Mouse (Mus musculus) heart, postnatal 0 days (tissue): ENCODE results near the gene Slc22a6. TPM values are rescaled to one million over a fixed set of nuclear protein-coding genes. Genes with fewer than 3 reads are reported as not detected.

ENCODE experiments used
- ATAC-seq: fragments of 200-750 bp; cut with Nextera tagmentation; 2 replicates; pipeline ENCODE4 v1.8.0; 2017; ENCODE audit warnings: low read depth, moderate number of reproducible peaks, moderate library complexity; ENCODE audit not compliant: insufficient read depth
- DNase-seq: peaks from one replicate; pipeline ENCODE4 v3.0.0-alpha.2; 2016; ENCODE audit warnings: low spot score
- H3K27ac ChIP-seq: fragments of 300-500 bp; sonication (generic); 2 replicates; pipeline ENCODE4 v1.5.1; 2014; ENCODE audit warnings: low read depth, mild to moderate bottlenecking
- H3K27me3 ChIP-seq: fragments of 300-500 bp; sonication (generic); 2 replicates; pipeline ENCODE4 v1.6.1; 2014; ENCODE audit warnings: low read length, mixed read lengths; ENCODE audit not compliant: control insufficient read depth, insufficient read depth
- H3K36me3 ChIP-seq: fragments of 300-500 bp; sonication (generic); replicated peaks from 2 replicates; pipeline ENCODE4 v1.6.1; 2014; ENCODE audit warnings: low read length, mixed read lengths; ENCODE audit not compliant: control insufficient read depth, insufficient read depth
- H3K4me1 ChIP-seq: fragments of 300-500 bp; sonication (generic); 2 replicates; pipeline ENCODE4 v1.6.1; 2014; ENCODE audit warnings: antibody characterized with exemption; ENCODE audit not compliant: control insufficient read depth, insufficient read depth
- H3K4me2 ChIP-seq: fragments of 300-500 bp; sonication (generic); 2 replicates; pipeline ENCODE4 v1.6.1; 2014; ENCODE audit warnings: low read depth, mild to moderate bottlenecking, low read length, moderate library complexity
- H3K4me3 ChIP-seq: fragments of 300-500 bp; sonication (generic); 2 replicates; pipeline ENCODE4 v1.5.1; 2014; ENCODE audit warnings: low read depth, low read length
- H3K9ac ChIP-seq: fragments of 300-500 bp; sonication (generic); replicated peaks from 2 replicates; pipeline ENCODE4 v1.6.1; 2014; ENCODE audit warnings: low read depth, low read length, mixed read lengths
- H3K9me3 ChIP-seq: fragments of 300-500 bp; sonication (generic); replicated peaks from 2 replicates; pipeline ENCODE4 v1.6.1; 2016; ENCODE audit warnings: low read length; ENCODE audit not compliant: control insufficient read depth
- CTCF ChIP-seq: IDR thresholded peaks from 2 replicates; pipeline ENCODE4 v1.5.1; 2016; ENCODE audit warnings: antibody characterized with exemption, control low read depth, low read depth
- EP300 ChIP-seq: IDR thresholded peaks from 2 replicates; pipeline ENCODE4 v1.6.1; 2016; ENCODE audit warnings: antibody characterized with exemption, low read depth
- WGBS: fragments of 180-500 bp; shearing (Covaris S2); extraction: QIAGEN DNeasy Blood & Tissue Kit; methylation state at CpG from one replicate; pipeline ENCODE4 v1.1.7; 2014; 5-methylcytosine and 5-hydroxymethylcytosine counted together
- polyA plus RNA-seq: library from polyadenylated mRNA; unstranded; fragments of >200 nt; fragmentation: Nextera tagmentation; extraction: Ambion mirVana; gene quantifications from 2 replicates; pipeline ENCODE4 v1.2.1, GENCODE M21; 2015
- total RNA-seq: library from RNA; depleted of rRNA; stranded (reverse); fragments of >200 nt; gene quantifications from 2 replicates; pipeline ENCODE4 v1.2.3, GENCODE M21; 2014; ENCODE audit warnings: low replicate concordance; rRNA removed

Slc22a6 gene
- total and polyA plus RNA-seq, 2 experiments from 2014 or later, result not detected

DNA sequence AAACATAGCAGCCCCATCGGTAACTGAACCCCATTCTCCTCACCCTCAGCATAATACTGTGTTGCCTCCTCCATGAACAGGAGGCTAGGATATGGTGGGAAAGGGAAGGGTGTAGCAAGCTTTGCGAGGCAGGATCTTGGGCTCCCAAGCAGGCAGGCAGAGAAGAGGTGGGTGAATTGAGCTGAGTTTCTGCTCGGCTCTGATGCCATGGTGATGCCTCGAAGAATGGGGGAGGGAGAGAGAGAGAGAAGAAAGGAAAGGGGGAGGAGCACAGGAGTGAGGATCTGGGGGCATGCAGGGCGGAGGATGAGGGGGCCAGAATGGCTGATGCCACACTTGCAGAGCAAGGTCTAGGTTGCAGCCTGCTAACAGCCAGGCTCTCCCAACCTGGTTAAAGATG, 47.9 kb downstream of the Slc22a6 start:
- no peaks in the 10 kb centered on the region for H3K4me1 ChIP-seq
- peaks cover 11% of the 10 kb centered on the region; the same call in 1 of the 2 replicates for H3K27me3 ChIP-seq
- H3K9me3 ChIP-seq, result no peaks in the 10 kb centered on the region
- no peak overlapping the region for H3K4me3 ChIP-seq
- no peak for ATAC-seq
- TF ChIP-seq CTCF, result no peak
- no peak for TF ChIP-seq EP300
- no peak overlapping the region for H3K27ac ChIP-seq
- no peak overlapping the region for H3K9ac ChIP-seq
- no peak overlapping the region for H3K4me2 ChIP-seq
- H3K36me3 ChIP-seq, result no peaks in the 10 kb centered on the region
- DNase-seq, result no peak
- 62% methylated on average over 5 of the region's 5 CpGs for WGBS

DNA sequence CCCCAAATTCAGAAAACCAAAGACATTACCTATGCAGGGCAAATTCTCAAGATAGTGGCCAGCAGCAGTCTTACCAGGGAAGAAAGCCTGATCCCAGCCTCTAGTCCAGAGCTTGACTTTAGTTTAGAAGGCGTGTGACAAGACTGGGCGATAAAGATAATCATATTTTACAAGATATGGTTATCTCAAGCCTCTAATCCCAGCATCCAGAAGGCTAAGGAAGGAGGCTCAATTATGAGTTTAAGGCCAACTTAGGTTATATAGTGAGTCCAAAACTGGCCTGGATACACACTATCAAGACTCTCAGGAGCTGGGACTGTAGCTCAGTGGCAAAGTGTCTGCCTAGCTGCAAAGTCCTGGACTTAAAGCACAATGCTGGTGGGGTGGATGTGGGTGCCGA, 55.0 kb downstream of the Slc22a6 start:
- H3K9ac ChIP-seq, result no peak overlapping the region
- H3K27me3 ChIP-seq, result no peaks in the 10 kb centered on the region
- no peak overlapping the region for H3K4me2 ChIP-seq
- DNase-seq, result no peak
- WGBS, result 74% methylated on average over 3 of the region's 3 CpGs
- H3K36me3 ChIP-seq, result no peaks in the 10 kb centered on the region
- TF ChIP-seq CTCF (no peak), EP300 (no peak)
- H3K4me3 ChIP-seq, result no peak overlapping the region
- no peak overlapping the region for H3K27ac ChIP-seq
- no peaks in the 10 kb centered on the region for H3K4me1 ChIP-seq
- H3K9me3 ChIP-seq, result no peaks in the 10 kb centered on the region
- ATAC-seq, result no peak

DNA sequence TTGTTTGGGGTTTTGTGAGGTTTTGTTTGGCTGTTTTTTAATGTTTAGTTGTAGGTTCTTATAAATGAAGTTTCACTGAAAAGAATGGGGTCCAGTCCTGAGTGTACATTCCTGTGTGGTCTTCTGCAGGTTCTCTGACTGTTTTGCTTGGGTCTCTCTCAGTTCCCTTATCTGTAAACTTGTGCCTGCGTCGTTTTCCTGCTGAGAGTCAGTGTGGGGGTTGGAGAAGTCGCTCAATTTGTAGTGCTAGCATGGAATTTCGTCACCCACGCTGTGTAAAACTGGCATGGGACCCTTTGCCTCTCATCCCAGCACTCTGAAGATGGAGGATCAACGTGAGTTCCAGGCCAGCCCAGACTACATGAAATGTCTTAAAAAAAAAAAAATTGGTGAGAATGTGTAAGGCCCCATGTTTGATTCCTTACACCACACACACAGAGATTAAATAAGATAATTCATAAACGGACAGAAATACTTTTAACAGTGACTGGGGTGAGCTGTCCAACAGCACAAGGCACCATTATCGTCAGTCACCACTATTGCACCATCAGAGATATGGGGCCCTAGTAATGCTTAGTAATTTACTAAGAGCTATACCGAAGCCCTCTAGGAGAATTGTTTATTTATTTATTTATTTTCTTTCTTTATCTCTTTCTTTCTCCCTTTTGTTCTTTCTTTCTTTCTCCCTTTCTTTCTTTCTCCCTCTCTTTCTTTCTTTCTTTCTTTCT, 55.7 kb downstream of the Slc22a6 start:
- Histone ChIP-seq H3K27me3 (0 out of 2 replicates have a peak, but pooled peaks cover 3% of the 10 kb centered on the region), H3K9ac (no peak overlapping the region), H3K36me3 (no peaks in the 10 kb centered on the region), H3K4me3 (no peak overlapping the region), H3K4me1 (no peaks in the 10 kb centered on the region), H3K27ac (no peak overlapping the region), H3K4me2 (no peak overlapping the region), H3K9me3 (no peaks in the 10 kb centered on the region)
- no peak for ATAC-seq
- no peak for DNase-seq
- 27% methylated on average over 9 of the region's 9 CpGs for WGBS
- TF ChIP-seq CTCF, result no peak
- no peak for TF ChIP-seq EP300

Other genes starting within 250 kb of the Slc22a6 start
- not detected in 2 replicates for gene Slc22a30, start 212.9 kb upstream of the Slc22a6 start, total RNA-seq
- not detected in 2 replicates for gene Slc22a30, start 212.9 kb upstream of the Slc22a6 start, polyA plus RNA-seq
- not detected in 2 replicates for gene Slc22a8, start 26.8 kb upstream of the Slc22a6 start, total RNA-seq
- 0.05 and 0.18 TPM in 2 replicates for gene Slc22a8, start 26.8 kb upstream of the Slc22a6 start, polyA plus RNA-seq
- gene Chrm1, start 45.8 kb downstream of the Slc22a6 start, total RNA-seq, result not detected in 2 replicates
- gene Chrm1, start 45.8 kb downstream of the Slc22a6 start, polyA plus RNA-seq, result 0.05 TPM in 1 of 2 replicates, not detected in the other
- gene Slc3a2, start 105.3 kb downstream of the Slc22a6 start, total RNA-seq, result 38.3 and 66.4 TPM in 2 replicates
- gene Slc3a2, start 105.3 kb downstream of the Slc22a6 start, polyA plus RNA-seq, result 40.9 and 41.5 TPM in 2 replicates
- 40.8 and 45.8 TPM in 2 replicates for gene Wdr74, start 117.8 kb downstream of the Slc22a6 start, total RNA-seq
- 35.4 and 36.6 TPM in 2 replicates for gene Wdr74, start 117.8 kb downstream of the Slc22a6 start, polyA plus RNA-seq
- not detected in 2 replicates for gene 1700092M07Rik, start 122.7 kb downstream of the Slc22a6 start, total RNA-seq
- 0.38 TPM in 1 of 2 replicates, not detected in the other for gene 1700092M07Rik, start 122.7 kb downstream of the Slc22a6 start, polyA plus RNA-seq
- gene Stx5a, start 123.4 kb downstream of the Slc22a6 start, total RNA-seq, result 104 and 105 TPM in 2 replicates
- gene Stx5a, start 123.4 kb downstream of the Slc22a6 start, polyA plus RNA-seq, result 57.0 and 63.6 TPM in 2 replicates
- 42.3 and 46.8 TPM in 2 replicates for gene Nxf1, start 139.0 kb downstream of the Slc22a6 start, total RNA-seq
- gene Nxf1, start 139.0 kb downstream of the Slc22a6 start, polyA plus RNA-seq, result 54.8 and 59.2 TPM in 2 replicates
- gene Tmem223, start 153.0 kb downstream of the Slc22a6 start, total RNA-seq, result 283 and 306 TPM in 2 replicates
- 214 and 228 TPM in 2 replicates for gene Tmem223, start 153.0 kb downstream of the Slc22a6 start, polyA plus RNA-seq
- gene Tmem179b, start 156.4 kb downstream of the Slc22a6 start, total RNA-seq, result 38.6 and 83.7 TPM in 2 replicates
- 46.7 and 49.1 TPM in 2 replicates for gene Tmem179b, start 156.4 kb downstream of the Slc22a6 start, polyA plus RNA-seq
- gene Taf6l, start 168.4 kb downstream of the Slc22a6 start, total RNA-seq, result 11.7 and 14.9 TPM in 2 replicates
- 12.8 and 14.5 TPM in 2 replicates for gene Taf6l, start 168.4 kb downstream of the Slc22a6 start, polyA plus RNA-seq
- 47.7 and 59.8 TPM in 2 replicates for gene Polr2g, start 180.5 kb downstream of the Slc22a6 start, total RNA-seq
- gene Polr2g, start 180.5 kb downstream of the Slc22a6 start, polyA plus RNA-seq, result 143 and 144 TPM in 2 replicates
- gene Zbtb3, start 184.5 kb downstream of the Slc22a6 start, total RNA-seq, result 1.5 and 1.6 TPM in 2 replicates
- gene Zbtb3, start 184.5 kb downstream of the Slc22a6 start, polyA plus RNA-seq, result 2.7 and 3.1 TPM in 2 replicates
- 20.0 and 27.2 TPM in 2 replicates for gene Ttc9c, start 201.3 kb downstream of the Slc22a6 start, total RNA-seq
- gene Ttc9c, start 201.3 kb downstream of the Slc22a6 start, polyA plus RNA-seq, result 21.1 and 21.4 TPM in 2 replicates
- 7.1 and 12.6 TPM in 2 replicates for gene Hnrnpul2, start 202.0 kb downstream of the Slc22a6 start, total RNA-seq
- 2.5 and 2.6 TPM in 2 replicates for gene Hnrnpul2, start 202.0 kb downstream of the Slc22a6 start, polyA plus RNA-seq
- 7.0 TPM in 1 of 2 replicates, not detected in the other for gene AC129217.1, start 211.7 kb downstream of the Slc22a6 start, total RNA-seq
- not detected in 2 replicates for gene AC129217.1, start 211.7 kb downstream of the Slc22a6 start, polyA plus RNA-seq
- gene Bscl2, start 219.4 kb downstream of the Slc22a6 start, total RNA-seq, result 34.7 and 54.2 TPM in 2 replicates
- 32.1 and 33.3 TPM in 2 replicates for gene Bscl2, start 219.4 kb downstream of the Slc22a6 start, polyA plus RNA-seq
- not detected in 2 replicates for gene Gng3, start 221.2 kb downstream of the Slc22a6 start, total RNA-seq
- gene Gng3, start 221.2 kb downstream of the Slc22a6 start, polyA plus RNA-seq, result 0.29 and 0.48 TPM in 2 replicates
- gene Lrrn4cl, start 232.7 kb downstream of the Slc22a6 start, total RNA-seq, result 5.8 and 8.4 TPM in 2 replicates
- 1.5 and 1.8 TPM in 2 replicates for gene Lrrn4cl, start 232.7 kb downstream of the Slc22a6 start, polyA plus RNA-seq